Mouse (Mus musculus) hindbrain, embryonic 12.5 days (tissue): ENCODE results near the gene Ptger1. TPM values are rescaled to one million over a fixed set of nuclear protein-coding genes. Genes with fewer than 3 reads are reported as not detected.

Experiments
- polyA plus RNA-seq: library from polyadenylated mRNA; unstranded; fragments of >200 nt; fragmentation: Nextera tagmentation; extraction: Ambion mirVana; gene quantifications from 2 replicates; pipeline ENCODE4 v1.2.1, GENCODE M21; 2016

Ptger1 gene
- polyA plus RNA-seq, 1 experiment from 2014 or later: 0.93 TPM

Other genes starting within 250 kb of the Ptger1 start
- gene Scoc, start 208.3 kb upstream of the Ptger1 start, polyA plus RNA-seq: 161 and 178 TPM in 2 replicates
- gene Olfr370, start 130.9 kb upstream of the Ptger1 start, polyA plus RNA-seq: 0.09 and 0.10 TPM in 2 replicates
- gene Ndufb7, start 100.0 kb upstream of the Ptger1 start, polyA plus RNA-seq: 307 and 342 TPM in 2 replicates
- 646 and 653 TPM in 2 replicates for gene Tecr, start 58.7 kb upstream of the Ptger1 start, polyA plus RNA-seq
- gene Dnajb1, start 58.5 kb upstream of the Ptger1 start, polyA plus RNA-seq: 57.1 and 62.8 TPM in 2 replicates
- 188 and 193 TPM in 2 replicates for gene Gipc1, start 14.0 kb upstream of the Ptger1 start, polyA plus RNA-seq
- 34.6 and 38.3 TPM in 2 replicates for gene Pkn1, start 32.5 kb downstream of the Ptger1 start, polyA plus RNA-seq
- gene Ddx39, start 48.5 kb downstream of the Ptger1 start, polyA plus RNA-seq: 119 and 135 TPM in 2 replicates
- gene Adgre5, start 74.6 kb downstream of the Ptger1 start, polyA plus RNA-seq: 18.9 and 19.8 TPM in 2 replicates
- gene Adgrl1, start 233.4 kb downstream of the Ptger1 start, polyA plus RNA-seq: 38.7 and 41.5 TPM in 2 replicates